ENCODE assay signal across 16 mouse cellular contexts in the genomic region with DNA sequence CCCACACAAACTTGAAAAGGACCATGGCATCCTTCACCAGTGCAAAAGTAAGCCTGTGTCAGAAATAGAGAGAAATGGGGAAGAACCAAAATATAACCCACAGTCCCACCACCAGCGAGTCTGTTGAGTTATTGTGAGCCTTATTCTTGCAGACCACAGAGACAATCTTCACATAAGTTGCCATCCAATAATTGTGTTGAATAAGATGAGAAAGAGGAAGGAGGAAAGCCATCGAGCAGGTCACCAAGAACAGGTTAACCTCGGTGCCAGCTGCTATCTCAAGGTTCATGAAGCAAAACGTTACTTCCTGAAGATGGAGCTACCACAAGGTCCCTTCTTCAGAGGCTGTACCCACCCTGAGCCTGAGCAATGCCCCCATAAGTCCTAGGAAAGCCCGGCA.
"Had no signal": no experiment of that assay in that cellular context is flagged by ENCODE, and none has a peak within 500 bp of the region (broad histone marks: within the 10 kb centered on the region; RNA-seq: fewer than 3 reads in every experiment).

No protein-coding gene starts in this region.

- H3K4me3 ChIP-seq: limb, embryonic 15.5 days; liver, embryonic 13.5 days; lung, embryonic 15.5 days; midbrain, embryonic 12.5 days; myocyte; neural tube, embryonic 15.5 days had no signal

- H3K36me3 ChIP-seq: limb, embryonic 15.5 days; liver, embryonic 13.5 days; lung, embryonic 15.5 days; midbrain, embryonic 12.5 days; neural tube, embryonic 15.5 days had no signal

- H3K27ac ChIP-seq: limb, embryonic 15.5 days; liver, embryonic 13.5 days; lung, embryonic 15.5 days; macrophage; midbrain, embryonic 12.5 days; neural tube, embryonic 15.5 days had no signal

- H3K27me3 ChIP-seq: limb, embryonic 15.5 days; liver, embryonic 13.5 days; lung, embryonic 15.5 days; midbrain, embryonic 12.5 days; neural tube, embryonic 15.5 days had no signal

- DNase-seq: kidney, adult 8-10 months; kidney, postnatal 25 days; layer of hippocampus, postnatal 36 days; liver, embryonic 13.5 days; liver, postnatal 0 days; lung, postnatal 14 days; retina, postnatal 1 day; thymus, adult 2 months; thymus, postnatal 25 days had no signal

- H3K9ac ChIP-seq: limb, embryonic 15.5 days; liver, embryonic 13.5 days; liver, postnatal 0 days; lung, embryonic 15.5 days; midbrain, embryonic 12.5 days; neural tube, embryonic 15.5 days had no signal

- ATAC-seq: intestine, postnatal 0 days had no signal

- H3K9me3 ChIP-seq: limb, embryonic 15.5 days; liver, embryonic 13.5 days; lung, embryonic 15.5 days; midbrain, embryonic 12.5 days; neural tube, embryonic 15.5 days had no signal

- H3K4me1 ChIP-seq: limb, embryonic 15.5 days; lung, embryonic 15.5 days; midbrain, embryonic 12.5 days; neural tube, embryonic 15.5 days had no signal
